Mouse (Mus musculus): ENCODE measurements at regions not wholly inside any gene's neighbourhood (a gene's known extent, or its start where the extent isn't known, plus 50 kb on each side); places are given as distances from the start of the nearest gene placed in this dataset.

DNA sequence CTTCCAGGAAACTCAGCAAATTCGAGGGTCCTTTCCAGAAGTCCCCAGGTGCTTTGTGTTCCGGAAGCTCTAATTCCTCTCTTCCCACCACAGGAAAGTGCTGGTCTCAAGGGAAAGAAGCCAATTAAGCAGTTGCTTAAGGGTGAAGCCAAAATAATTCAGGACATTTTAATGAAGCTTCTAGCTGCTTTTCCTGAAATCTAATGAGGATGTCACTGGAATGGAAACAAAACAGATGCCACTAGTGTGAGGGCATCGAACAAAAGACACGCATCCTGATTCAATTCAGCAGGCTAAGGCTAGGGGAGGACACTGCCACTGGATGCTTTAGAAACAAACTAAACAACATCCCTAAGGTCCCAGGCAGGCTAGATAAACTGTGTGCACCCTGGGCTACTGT, 245.3 kb downstream of the Rnf152 start:
- Histone ChIP-seq H3K36me3 (ENCODE audit: control insufficient read depth, insufficient read depth) (no peaks in the 10 kb centered on the region), H3K9me3 (ENCODE audit: control insufficient read depth, low read length) (no peaks in the 10 kb centered on the region), H3K27me3 (replicated peaks; ENCODE audit: control insufficient read depth, insufficient read depth, low read length) (no peaks in the 10 kb centered on the region), H3K4me3 (replicated peaks; ENCODE audit: low read length) (no peak overlapping the region), H3K9ac (replicated peaks; ENCODE audit: low read depth, low read length) (no peak overlapping the region), H3K4me2 (ENCODE audit: low read length) (no peak overlapping the region), H3K4me1 (replicated peaks; ENCODE audit: control insufficient read depth, insufficient read depth, low read length) (peaks cover 2% of the 10 kb centered on the region; the same call in 1 of the 2 replicates), H3K27ac (ENCODE audit: low read length) (no peak overlapping the region)
- WGBS = 9% methylated on average over 4 of the region's 4 CpGs
- ATAC-seq = peak; percentile 54

DNA sequence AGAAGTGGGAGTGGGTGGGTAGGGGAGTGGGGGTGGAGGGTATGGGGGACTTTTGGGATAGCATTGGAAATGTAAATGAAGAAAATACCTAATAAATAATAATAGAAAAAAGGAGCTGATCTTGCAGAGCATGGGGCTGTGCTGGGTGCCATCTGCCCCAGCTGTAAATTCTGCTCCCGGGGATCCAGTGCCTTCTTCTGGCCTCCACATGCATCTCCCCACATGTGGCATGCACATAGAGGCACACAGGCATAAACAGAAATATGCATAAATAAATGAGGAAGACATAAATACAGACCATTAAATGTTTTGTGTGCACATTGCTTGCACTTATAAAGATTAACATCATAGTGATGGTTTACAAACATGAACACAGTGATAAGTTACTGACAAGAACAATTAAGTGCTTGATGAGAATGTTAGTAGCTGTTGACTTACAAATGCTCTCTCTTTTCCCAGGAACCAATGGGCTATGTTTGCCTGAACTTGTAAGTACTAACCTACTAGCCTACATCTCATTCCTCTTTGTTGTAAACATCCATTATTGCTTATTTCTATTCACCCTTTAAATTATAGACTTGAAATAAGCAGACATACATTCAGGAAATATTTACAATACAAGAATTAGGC, 245.8 kb downstream of the Rnf152 start:
- 74% methylated on average over 1 of the region's 1 CpGs for WGBS
- ATAC-seq = no peak
- Histone ChIP-seq H3K4me3 (replicated peaks; ENCODE audit: low read length) (no peak overlapping the region), H3K4me2 (ENCODE audit: low read length) (no peak overlapping the region), H3K4me1 (replicated peaks; ENCODE audit: control insufficient read depth, insufficient read depth, low read length) (peaks cover 2% of the 10 kb centered on the region; the same call in 1 of the 2 replicates), H3K27ac (ENCODE audit: low read length) (no peak overlapping the region), H3K36me3 (ENCODE audit: control insufficient read depth, insufficient read depth) (no peaks in the 10 kb centered on the region), H3K9ac (replicated peaks; ENCODE audit: low read depth, low read length) (no peak overlapping the region), H3K9me3 (ENCODE audit: control insufficient read depth, low read length) (no peaks in the 10 kb centered on the region), H3K27me3 (replicated peaks; ENCODE audit: control insufficient read depth, insufficient read depth, low read length) (no peaks in the 10 kb centered on the region)

DNA sequence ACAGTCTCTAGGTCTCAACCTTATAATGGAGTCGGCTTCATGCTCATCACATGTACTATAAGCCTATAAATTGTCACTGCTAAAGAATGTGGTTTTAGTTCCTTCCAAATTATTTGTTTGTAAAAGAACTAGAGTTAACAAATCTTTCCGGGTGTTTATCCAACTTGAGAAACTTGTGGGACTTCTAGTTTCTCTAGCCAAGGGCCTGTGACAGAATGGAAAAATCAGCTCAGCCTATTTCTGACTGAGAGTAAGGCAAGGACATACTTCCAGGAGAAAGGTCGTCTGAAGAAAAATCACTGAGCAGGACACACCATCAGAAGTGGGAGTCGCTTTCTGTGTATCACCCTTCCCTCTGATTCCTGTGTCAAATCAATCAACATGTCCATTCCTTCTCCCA, 248.7 kb downstream of the Rnf152 start:
- Histone ChIP-seq H3K9me3 (ENCODE audit: control insufficient read depth, low read length) (no peaks in the 10 kb centered on the region), H3K9ac (replicated peaks; ENCODE audit: low read depth, low read length) (no peak overlapping the region), H3K4me3 (replicated peaks; ENCODE audit: low read length) (no peak overlapping the region), H3K36me3 (ENCODE audit: control insufficient read depth, insufficient read depth) (no peaks in the 10 kb centered on the region), H3K27me3 (replicated peaks; ENCODE audit: control insufficient read depth, insufficient read depth, low read length) (no peaks in the 10 kb centered on the region), H3K27ac (ENCODE audit: low read length) (no peak overlapping the region), H3K4me2 (ENCODE audit: low read length) (no peak overlapping the region), H3K4me1 (replicated peaks; ENCODE audit: control insufficient read depth, insufficient read depth, low read length) (peaks cover 2% of the 10 kb centered on the region; the same call in 1 of the 2 replicates)
- no peak for ATAC-seq
- WGBS = 91% methylated on average over 4 of the region's 4 CpGs

DNA sequence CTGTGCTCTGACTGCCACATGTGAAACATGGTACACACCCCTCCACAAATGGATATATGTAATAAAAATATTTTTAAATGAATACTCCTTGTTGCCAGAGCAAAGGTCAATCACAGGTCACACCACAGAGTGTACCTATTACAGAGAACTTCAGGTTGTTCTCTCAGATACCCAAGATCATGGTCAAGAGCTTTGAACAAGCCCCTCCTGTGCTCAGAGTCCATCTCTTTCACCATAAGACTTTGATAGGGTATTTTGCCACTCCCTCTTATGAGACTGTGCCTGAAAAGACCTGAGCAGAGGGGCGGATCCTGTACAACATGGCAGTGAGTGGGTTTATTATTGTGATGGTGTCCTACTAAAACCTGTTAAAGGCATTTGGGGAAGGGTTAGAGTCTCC, 249.3 kb downstream of the Rnf152 start:
- Histone ChIP-seq H3K36me3 (ENCODE audit: control insufficient read depth, insufficient read depth) (no peaks in the 10 kb centered on the region), H3K4me1 (replicated peaks; ENCODE audit: control insufficient read depth, insufficient read depth, low read length) (peaks cover 2% of the 10 kb centered on the region; the same call in 1 of the 2 replicates), H3K4me3 (replicated peaks; ENCODE audit: low read length) (no peak overlapping the region), H3K27ac (ENCODE audit: low read length) (no peak overlapping the region), H3K27me3 (replicated peaks; ENCODE audit: control insufficient read depth, insufficient read depth, low read length) (no peaks in the 10 kb centered on the region), H3K4me2 (ENCODE audit: low read length) (no peak overlapping the region), H3K9ac (replicated peaks; ENCODE audit: low read depth, low read length) (no peak overlapping the region), H3K9me3 (ENCODE audit: control insufficient read depth, low read length) (no peaks in the 10 kb centered on the region)
- WGBS = 88% methylated on average over 1 of the region's 1 CpGs
- no peak for ATAC-seq

DNA sequence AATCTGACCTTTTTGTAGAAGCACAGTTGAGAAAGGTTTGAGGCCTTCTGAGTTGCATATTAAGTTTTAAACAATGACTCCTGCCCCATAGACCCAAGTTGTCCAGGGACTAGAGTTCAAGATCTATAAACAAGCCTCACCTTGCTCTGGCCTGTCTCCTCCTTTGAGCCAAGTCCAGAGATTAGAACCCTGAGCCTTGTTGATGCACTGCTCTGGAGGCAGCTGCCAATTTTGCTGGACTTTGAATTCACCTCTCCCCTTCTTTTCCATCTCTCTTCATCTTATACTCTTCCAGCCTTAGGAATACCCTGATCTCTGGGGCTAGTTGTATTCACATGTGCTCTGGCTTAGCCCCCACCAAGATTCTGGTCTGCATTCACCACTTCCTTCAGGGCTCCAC, 251.3 kb downstream of the Rnf152 start:
- Histone ChIP-seq H3K9ac (replicated peaks; ENCODE audit: low read depth, low read length) (no peak overlapping the region), H3K9me3 (ENCODE audit: control insufficient read depth, low read length) (no peaks in the 10 kb centered on the region)
- ATAC-seq = no peak

DNA sequence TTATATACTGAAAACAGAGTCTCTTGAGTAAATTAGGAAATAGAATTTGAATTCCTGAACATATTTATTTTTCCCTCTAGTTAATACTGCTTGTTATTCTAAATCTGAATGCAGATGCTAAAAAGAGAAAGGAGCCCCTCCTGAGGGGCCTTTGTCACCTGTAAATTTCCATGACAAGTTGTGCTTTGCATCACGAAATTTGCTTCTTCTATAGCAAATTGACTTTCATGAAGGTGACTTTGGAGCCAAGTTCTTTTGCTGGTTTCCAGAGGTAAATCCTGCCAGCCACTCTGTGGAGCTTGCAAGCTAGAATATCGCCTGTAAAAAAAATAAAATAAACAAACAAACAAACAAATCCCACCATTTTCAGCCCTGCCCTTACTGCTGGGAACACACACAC, 261.4 kb downstream of the Rnf152 start:
- Histone ChIP-seq H3K9me3 (ENCODE audit: control insufficient read depth, low read length) (no peaks in the 10 kb centered on the region), H3K4me3 (replicated peaks; ENCODE audit: low read length) (no peak overlapping the region), H3K27ac (ENCODE audit: low read length) (no peak overlapping the region), H3K9ac (replicated peaks; ENCODE audit: low read depth, low read length) (no peak overlapping the region), H3K27me3 (replicated peaks; ENCODE audit: control insufficient read depth, insufficient read depth, low read length) (no peaks in the 10 kb centered on the region), H3K4me1 (replicated peaks; ENCODE audit: control insufficient read depth, insufficient read depth, low read length) (no peaks in the 10 kb centered on the region), H3K36me3 (ENCODE audit: control insufficient read depth, insufficient read depth) (no peaks in the 10 kb centered on the region), H3K4me2 (ENCODE audit: low read length) (no peak overlapping the region)
- no peak for ATAC-seq
- 38% methylated on average over 2 of the region's 2 CpGs for WGBS

More for the DNA sequence above, 251.3 kb downstream of the Rnf152 start:
- H3K36me3 ChIP-seq (ENCODE audit: control insufficient read depth, insufficient read depth) = no peaks in the 10 kb centered on the region
- H3K4me1 ChIP-seq (replicated peaks; ENCODE audit: control insufficient read depth, insufficient read depth, low read length) = no peaks in the 10 kb centered on the region
- H3K27ac ChIP-seq (ENCODE audit: low read length) = no peak overlapping the region
- no peak overlapping the region for H3K4me3 ChIP-seq (replicated peaks; ENCODE audit: low read length)
- H3K27me3 ChIP-seq (replicated peaks; ENCODE audit: control insufficient read depth, insufficient read depth, low read length) = no peaks in the 10 kb centered on the region
- no peak overlapping the region for H3K4me2 ChIP-seq (ENCODE audit: low read length)

DNA sequence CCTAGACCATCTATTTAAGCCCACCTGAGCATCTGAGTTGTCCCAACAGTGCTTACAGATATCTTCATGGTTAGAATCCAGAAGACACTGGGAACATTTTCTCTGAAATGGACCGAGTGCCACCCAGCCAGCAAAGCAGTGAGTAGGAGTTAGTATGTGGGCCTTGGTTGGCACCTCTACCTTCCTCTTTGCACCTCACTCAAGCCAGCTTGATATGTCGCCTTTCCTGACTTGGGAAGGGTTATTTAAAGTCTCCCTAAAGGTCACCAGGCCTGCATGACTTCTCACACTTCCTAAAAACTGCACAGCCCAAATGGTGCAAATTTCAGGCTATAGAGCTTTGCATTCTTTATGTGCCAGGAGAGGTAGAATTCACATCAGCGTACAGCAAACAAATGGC, 262.0 kb downstream of the Rnf152 start:
- Histone ChIP-seq H3K9ac (replicated peaks; ENCODE audit: low read depth, low read length) (no peak overlapping the region), H3K4me1 (replicated peaks; ENCODE audit: control insufficient read depth, insufficient read depth, low read length) (no peaks in the 10 kb centered on the region), H3K9me3 (ENCODE audit: control insufficient read depth, low read length) (no peaks in the 10 kb centered on the region), H3K27me3 (replicated peaks; ENCODE audit: control insufficient read depth, insufficient read depth, low read length) (no peaks in the 10 kb centered on the region), H3K4me2 (ENCODE audit: low read length) (no peak overlapping the region), H3K36me3 (ENCODE audit: control insufficient read depth, insufficient read depth) (no peaks in the 10 kb centered on the region), H3K4me3 (replicated peaks; ENCODE audit: low read length) (no peak overlapping the region), H3K27ac (ENCODE audit: low read length) (no peak overlapping the region)
- WGBS = 77% methylated on average over 3 of the region's 3 CpGs
- no peak for ATAC-seq

DNA sequence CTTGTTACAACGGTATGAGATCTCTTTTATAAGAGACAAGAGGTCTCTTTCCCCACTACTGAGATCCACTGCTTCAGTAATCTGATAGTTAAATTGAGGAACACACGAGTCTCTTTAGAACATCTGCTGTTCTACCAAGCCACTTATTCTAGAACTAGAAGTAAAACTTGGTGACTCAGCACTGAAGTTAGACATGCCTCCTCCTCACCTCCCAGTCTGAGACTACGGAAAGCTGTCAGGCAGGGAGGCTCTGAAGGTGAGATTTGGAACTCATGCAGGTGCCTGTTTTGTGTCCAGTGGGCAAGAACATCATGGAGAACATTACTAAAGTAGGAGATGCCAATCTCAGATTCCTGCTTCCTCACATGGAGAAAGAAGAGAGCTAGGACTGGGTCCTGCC, 262.6 kb downstream of the Rnf152 start:
- 94% methylated on average over 3 of the region's 3 CpGs for WGBS
- Histone ChIP-seq H3K4me2 (ENCODE audit: low read length) (no peak overlapping the region), H3K27me3 (replicated peaks; ENCODE audit: control insufficient read depth, insufficient read depth, low read length) (no peaks in the 10 kb centered on the region), H3K36me3 (ENCODE audit: control insufficient read depth, insufficient read depth) (no peaks in the 10 kb centered on the region), H3K27ac (ENCODE audit: low read length) (no peak overlapping the region), H3K9me3 (ENCODE audit: control insufficient read depth, low read length) (no peaks in the 10 kb centered on the region), H3K4me3 (replicated peaks; ENCODE audit: low read length) (no peak overlapping the region), H3K4me1 (replicated peaks; ENCODE audit: control insufficient read depth, insufficient read depth, low read length) (no peaks in the 10 kb centered on the region), H3K9ac (replicated peaks; ENCODE audit: low read depth, low read length) (no peak overlapping the region)
- no peak for ATAC-seq

DNA sequence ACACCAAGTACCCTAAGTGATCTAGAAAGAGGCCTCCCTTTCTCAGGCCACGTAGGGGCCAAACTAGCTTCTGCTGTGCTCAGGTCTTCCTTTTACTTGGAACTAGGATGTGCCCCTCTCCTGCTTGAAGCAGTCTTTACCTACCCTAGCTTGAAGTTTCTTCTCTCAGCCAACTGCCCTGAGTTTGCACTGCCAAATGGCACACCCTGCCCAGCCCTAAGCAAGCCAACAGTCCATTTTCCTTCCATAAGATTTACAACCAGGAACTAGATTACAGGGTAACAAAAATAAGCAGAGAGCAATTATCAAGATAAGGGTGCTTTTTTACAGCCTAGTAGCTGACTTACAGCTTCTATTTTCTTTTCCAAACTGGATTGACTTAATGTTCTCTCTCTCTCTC, 263.5 kb downstream of the Rnf152 start:
- no peak for ATAC-seq
- WGBS = 75% methylated on average over 1 of the region's 1 CpGs
- no peaks in the 10 kb centered on the region for H3K27me3 ChIP-seq (replicated peaks; ENCODE audit: control insufficient read depth, insufficient read depth, low read length)

DNA sequence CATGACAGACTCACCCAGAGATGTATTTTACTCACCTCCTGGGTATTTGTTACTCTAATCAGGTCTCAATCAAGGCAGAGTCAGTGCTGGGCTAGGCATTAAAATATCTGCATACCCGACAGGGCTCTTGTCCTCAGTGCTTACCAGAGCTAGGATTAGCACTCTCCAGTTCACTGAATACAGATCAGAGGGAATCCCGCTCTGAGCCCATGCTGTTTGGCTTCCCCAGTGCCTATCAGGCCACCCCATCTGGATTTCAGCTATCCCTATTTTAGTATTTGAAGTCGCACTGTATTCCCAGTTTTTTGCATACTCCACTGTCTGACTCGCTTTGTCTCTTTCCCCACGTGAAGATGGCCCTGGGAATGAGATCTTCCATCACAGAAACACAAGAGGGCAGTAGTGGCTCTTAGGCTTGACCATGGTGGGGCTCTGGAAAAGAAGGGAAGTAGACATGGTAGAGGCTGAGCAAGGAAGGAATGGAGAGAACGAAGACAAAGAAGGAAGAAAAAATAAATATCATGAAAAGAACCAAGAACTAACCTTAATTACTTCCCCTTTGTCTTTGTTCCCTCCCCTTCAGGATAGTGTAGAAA, 264.1 kb downstream of the Rnf152 start:
- Histone ChIP-seq H3K4me2 (ENCODE audit: low read length) (no peak overlapping the region), H3K4me1 (replicated peaks; ENCODE audit: control insufficient read depth, insufficient read depth, low read length) (no peaks in the 10 kb centered on the region), H3K36me3 (ENCODE audit: control insufficient read depth, insufficient read depth) (no peaks in the 10 kb centered on the region), H3K9me3 (ENCODE audit: control insufficient read depth, low read length) (no peaks in the 10 kb centered on the region), H3K27me3 (replicated peaks; ENCODE audit: control insufficient read depth, insufficient read depth, low read length) (no peaks in the 10 kb centered on the region), H3K4me3 (replicated peaks; ENCODE audit: low read length) (no peak overlapping the region), H3K9ac (replicated peaks; ENCODE audit: low read depth, low read length) (no peak overlapping the region), H3K27ac (ENCODE audit: low read length) (no peak overlapping the region)
- ATAC-seq = peak; percentile 74
- 16% methylated on average over 6 of the region's 6 CpGs for WGBS

More for the DNA sequence above, 263.5 kb downstream of the Rnf152 start:
- H3K36me3 ChIP-seq (ENCODE audit: control insufficient read depth, insufficient read depth) = no peaks in the 10 kb centered on the region
- no peak overlapping the region for H3K4me3 ChIP-seq (replicated peaks; ENCODE audit: low read length)
- no peaks in the 10 kb centered on the region for H3K4me1 ChIP-seq (replicated peaks; ENCODE audit: control insufficient read depth, insufficient read depth, low read length)
- H3K9me3 ChIP-seq (ENCODE audit: control insufficient read depth, low read length) = no peaks in the 10 kb centered on the region
- no peak overlapping the region for H3K27ac ChIP-seq (ENCODE audit: low read length)
- no peak overlapping the region for H3K9ac ChIP-seq (replicated peaks; ENCODE audit: low read depth, low read length)
- no peak overlapping the region for H3K4me2 ChIP-seq (ENCODE audit: low read length)

All from forebrain, embryonic 16.5 days (tissue).